Comparison of ENCODE assay signal across 9 mouse cellular contexts in genomic region chr8:12391366-12392250, GRCm38 (mm10). TPM values are rescaled to one million over a fixed set of nuclear protein-coding genes. Genes with fewer than 3 reads are reported as not detected.
DNase-seq lines count a peak whose midpoint lies in the region; ATAC-seq and TF ChIP-seq lines count a peak whose summit lies in the region.
"Had no signal": no experiment of that assay in that cellular context is flagged by ENCODE, and none has a peak within 500 bp of the region (broad histone marks: within the 10 kb centered on the region; RNA-seq: fewer than 3 reads in every experiment).

No protein-coding gene starts in this region.

- no peaks in the 10 kb centered on the region for H3K4me1 ChIP-seq in liver, postnatal 0 days (ENCODE audit: insufficient read depth)
- H3K4me1 ChIP-seq in liver, embryonic 11.5 days (replicated peaks; ENCODE audit: control insufficient read depth, insufficient read depth, low read length) = peaks cover 2% of the 10 kb centered on the region; the same call in 1 of the 2 replicates
- H3K4me1 ChIP-seq in embryonic facial prominence, embryonic 12.5 days = peaks cover 11% of the 10 kb centered on the region; the same call in 1 of the 2 replicates
- peaks cover 8% of the 10 kb centered on the region; the same call in 1 of the 2 replicates for H3K4me1 ChIP-seq in hindbrain, embryonic 14.5 days (replicated peaks; ENCODE audit: control insufficient read depth, insufficient read depth, low read length)
- peaks cover 17% of the 10 kb centered on the region; the same call in 1 of the 2 replicates for H3K4me1 ChIP-seq in neural tube, embryonic 12.5 days

- no peak overlapping the region for H3K4me3 ChIP-seq in liver, postnatal 0 days (ENCODE audit: low read depth, low read length)
- H3K4me3 ChIP-seq in liver, embryonic 11.5 days (ENCODE audit: low read depth, low read length) = no peak overlapping the region
- H3K4me3 ChIP-seq in embryonic facial prominence, embryonic 12.5 days = no peak overlapping the region
- H3K4me3 ChIP-seq in hindbrain, embryonic 14.5 days (replicated peaks; ENCODE audit: low read length) = no peak overlapping the region
- H3K4me3 ChIP-seq in neural tube, embryonic 12.5 days = no peak overlapping the region
- H3K4me3 ChIP-seq: myocyte had no signal

- 3% methylated on average over 34 of the region's 37 CpGs for WGBS in liver, postnatal 0 days (ENCODE audit: insufficient replicate concordance)
- WGBS in liver, embryonic 11.5 days = 4% methylated on average over 36 of the region's 37 CpGs
- 1% methylated on average over 37 of the region's 37 CpGs for WGBS in embryonic facial prominence, embryonic 12.5 days
- WGBS in hindbrain, embryonic 14.5 days = 4% methylated on average over 37 of the region's 37 CpGs
- 3% methylated on average over 37 of the region's 37 CpGs for WGBS in neural tube, embryonic 12.5 days

- peak; percentile 46 for TF ChIP-seq CTCF in liver, postnatal 0 days (IDR thresholded peaks at IDR 0.05; ENCODE audit: low read depth)

- H3K9me3 ChIP-seq in liver, postnatal 0 days (ENCODE audit: low read length) = no peaks in the 10 kb centered on the region
- H3K9me3 ChIP-seq in liver, embryonic 11.5 days (ENCODE audit: control insufficient read depth, low read length) = no peaks in the 10 kb centered on the region
- no peaks in the 10 kb centered on the region for H3K9me3 ChIP-seq in embryonic facial prominence, embryonic 12.5 days
- no peaks in the 10 kb centered on the region for H3K9me3 ChIP-seq in hindbrain, embryonic 14.5 days (ENCODE audit: control insufficient read depth, low read length)
- no peaks in the 10 kb centered on the region for H3K9me3 ChIP-seq in neural tube, embryonic 12.5 days

- no peak for ATAC-seq in liver, postnatal 0 days
- ATAC-seq in liver, embryonic 11.5 days (replicated peaks; ENCODE audit: low FRiP score) = no peak
- ATAC-seq in embryonic facial prominence, embryonic 12.5 days (ENCODE audit: insufficient number of reproducible peaks, insufficient read depth, low FRiP score, low TSS enrichment) = 0 out of 2 replicates have a peak, but pooled peaks have one; percentile 37
- ATAC-seq in hindbrain, embryonic 14.5 days (ENCODE audit: low FRiP score) = 0 out of 2 replicates have a peak, but pooled peaks have one; percentile 27
- no peak for ATAC-seq in neural tube, embryonic 12.5 days (ENCODE audit: low FRiP score, low read depth)
- no peak for ATAC-seq in megakaryocyte, adult 5-6 weeks (ENCODE audit: poor library complexity, severe bottlenecking)

- H3K9ac ChIP-seq in liver, postnatal 0 days (replicated peaks) = no peak overlapping the region
- H3K9ac ChIP-seq in liver, embryonic 11.5 days (ENCODE audit: low read depth, low read length) = no peak overlapping the region
- no peak overlapping the region for H3K9ac ChIP-seq in embryonic facial prominence, embryonic 12.5 days
- H3K9ac ChIP-seq in hindbrain, embryonic 14.5 days = no peak overlapping the region; the same call in 1 of the 2 replicates
- H3K9ac ChIP-seq in neural tube, embryonic 12.5 days = no peak overlapping the region

- peaks cover 99% of the 10 kb centered on the region for H3K27me3 ChIP-seq in liver, postnatal 0 days (ENCODE audit: insufficient read depth, low read length)
- H3K27me3 ChIP-seq in liver, embryonic 11.5 days (replicated peaks; ENCODE audit: control insufficient read depth, insufficient read depth, low read length) = peaks cover 100% of the 10 kb centered on the region
- peaks cover 92% of the 10 kb centered on the region for H3K27me3 ChIP-seq in embryonic facial prominence, embryonic 12.5 days
- H3K27me3 ChIP-seq in hindbrain, embryonic 14.5 days (ENCODE audit: control insufficient read depth, insufficient read depth, low read length) = peaks cover 79% of the 10 kb centered on the region
- peaks cover 85% of the 10 kb centered on the region for H3K27me3 ChIP-seq in neural tube, embryonic 12.5 days (replicated peaks)

- peak; percentile 20 for DNase-seq in liver, postnatal 0 days
- no peak for DNase-seq in liver, embryonic 11.5 days (ENCODE audit: low spot score)
- DNase-seq in hindbrain, embryonic 14.5 days (ENCODE audit: low spot score) = peak; percentile 51
- DNase-seq in right cerebral cortex, adult 18-20 months = no peak
- DNase-seq: adrenal gland, postnatal 10 days had no signal

- no peak overlapping the region for H3K27ac ChIP-seq in liver, postnatal 0 days (ENCODE audit: low read depth)
- no peak overlapping the region for H3K27ac ChIP-seq in liver, embryonic 11.5 days (ENCODE audit: low read depth, low read length)
- H3K27ac ChIP-seq in embryonic facial prominence, embryonic 12.5 days = no peak overlapping the region
- H3K27ac ChIP-seq in hindbrain, embryonic 14.5 days = no peak overlapping the region
- no peak overlapping the region for H3K27ac ChIP-seq in neural tube, embryonic 12.5 days

- no peak for TF ChIP-seq EP300 in liver, postnatal 0 days (IDR thresholded peaks at IDR 0.05; ENCODE audit: low read depth)

- H3K36me3 ChIP-seq in liver, postnatal 0 days (replicated peaks; ENCODE audit: insufficient read depth, low read length) = no peaks in the 10 kb centered on the region
- H3K36me3 ChIP-seq in liver, embryonic 11.5 days (ENCODE audit: control insufficient read depth, insufficient read depth, low read length) = no peaks in the 10 kb centered on the region
- no peaks in the 10 kb centered on the region for H3K36me3 ChIP-seq in embryonic facial prominence, embryonic 12.5 days
- H3K36me3 ChIP-seq in hindbrain, embryonic 14.5 days (replicated peaks; ENCODE audit: control insufficient read depth, insufficient read depth) = no peaks in the 10 kb centered on the region
- no peaks in the 10 kb centered on the region for H3K36me3 ChIP-seq in neural tube, embryonic 12.5 days

- H3K4me2 ChIP-seq in liver, postnatal 0 days (ENCODE audit: low read depth, low read length) = no peak overlapping the region
- H3K4me2 ChIP-seq in liver, embryonic 11.5 days = no peak overlapping the region
- H3K4me2 ChIP-seq in embryonic facial prominence, embryonic 12.5 days (replicated peaks) = no peak overlapping the region
- peak overlapping the region; percentile 30 for H3K4me2 ChIP-seq in hindbrain, embryonic 14.5 days (replicated peaks)
- H3K4me2 ChIP-seq in neural tube, embryonic 12.5 days (replicated peaks) = peak overlapping the region; percentile 22; the same call in 1 of the 2 replicates

RNA-seq across cellular contexts. Expression of gene Sox1, which starts 3.5 kb away (rescaled TPM):
- polyA plus RNA-seq in liver, postnatal 0 days (2015; fragmentation: Nextera tagmentation; extraction: Ambion mirVana) = not detected in 2 replicates
- polyA plus RNA-seq in liver, embryonic 11.5 days (2014; fragmentation: Nextera tagmentation; extraction: Ambion mirVana) = not detected in 2 replicates
- polyA plus RNA-seq in embryonic facial prominence, embryonic 12.5 days (2016; fragmentation: Nextera tagmentation; extraction: Ambion mirVana) = 0.50 and 0.51 TPM in 2 replicates
- 1.9 and 2.5 TPM in 2 replicates for polyA plus RNA-seq in hindbrain, embryonic 14.5 days (2014; fragmentation: Nextera tagmentation; extraction: Ambion mirVana)
- 1.9 and 2.0 TPM in 2 replicates for polyA plus RNA-seq in neural tube, embryonic 12.5 days (2016; fragmentation: Nextera tagmentation; extraction: Ambion mirVana)
- total RNA-seq in megakaryocyte, adult 5-6 weeks (2015) = not detected in 2 replicates
- total RNA-seq in megakaryocyte, adult 5-6 weeks (2017) = not detected in 2 replicates
- total RNA-seq: adrenal gland, postnatal 10 days had no signal
- polyA plus RNA-seq: myocyte had no signal

Comparison
In these comparisons a context has a peak if more than half of its experiments do, and no peak if none do; other contexts are left out.
1. DNase-seq: peak in liver, postnatal 0 days (single experiment) and hindbrain, embryonic 14.5 days (single experiment); none in liver, embryonic 11.5 days (single experiment) and right cerebral cortex, adult 18-20 months (single experiment).
2. ATAC-seq: peak in embryonic facial prominence, embryonic 12.5 days (single experiment) and hindbrain, embryonic 14.5 days (single experiment); none in liver, postnatal 0 days (single experiment), liver, embryonic 11.5 days (single experiment), neural tube, embryonic 12.5 days (single experiment) and megakaryocyte, adult 5-6 weeks (single experiment).
3. H3K4me2 ChIP-seq: peak in hindbrain, embryonic 14.5 days (single experiment) and neural tube, embryonic 12.5 days (single experiment); none in liver, postnatal 0 days (single experiment), liver, embryonic 11.5 days (single experiment) and embryonic facial prominence, embryonic 12.5 days (single experiment).